Mouse (Mus musculus) testis, adult 2 months (tissue): Measurements from ENCODE around the gene Rab40c. TPM values are rescaled to one million over a fixed set of nuclear protein-coding genes. Genes with fewer than 3 reads are reported as not detected.

Experiments
- H3K27ac ChIP-seq: fragments of 200-500 bp; 2 replicates; pipeline ENCODE4 v1.5.1; 2012; ENCODE audit warnings: low read depth, low read length; ENCODE audit not compliant: control insufficient read depth, insufficient read depth
- H3K27me3 ChIP-seq: fragments of 200-500 bp; 2 replicates; pipeline ENCODE4 v1.6.1; 2012; ENCODE audit warnings: mild to moderate bottlenecking, low read length, moderate library complexity; ENCODE audit not compliant: control insufficient read depth, insufficient read depth
- H3K36me3 ChIP-seq: fragments of 200-500 bp; 2 replicates; pipeline ENCODE4 v1.6.1; 2012; ENCODE audit warnings: mild to moderate bottlenecking, low read length; ENCODE audit not compliant: control insufficient read depth, insufficient read depth
- H3K4me1 ChIP-seq: fragments of 200-500 bp; 2 replicates; pipeline ENCODE4 v1.6.1; 2012; ENCODE audit warnings: low read length; ENCODE audit not compliant: control insufficient read depth, insufficient read depth
- H3K4me3 ChIP-seq: fragments of 200-500 bp; 2 replicates; pipeline ENCODE4 v1.5.1; 2012; ENCODE audit warnings: low read depth, mild to moderate bottlenecking, low read length, moderate library complexity, mixed read lengths; ENCODE audit not compliant: control insufficient read depth
- CTCF ChIP-seq: fragments of 200-500 bp; IDR thresholded peaks from 2 replicates; pipeline ENCODE4 v1.5.1; 2012; ENCODE audit warnings: low read depth, mild to moderate bottlenecking, inconsistent platforms, low read length, moderate library complexity; ENCODE audit not compliant: control insufficient read depth, insufficient read depth, insufficient replicate concordance
- POLR2A ChIP-seq: fragments of 200-500 bp; IDR thresholded peaks from 2 replicates; pipeline ENCODE4 v1.6.1; 2012; ENCODE audit warnings: low read depth, mild to moderate bottlenecking, inconsistent platforms, low read length, moderate library complexity; ENCODE audit not compliant: control insufficient read depth
- polyA plus RNA-seq: library from polyadenylated mRNA; depleted of rRNA; stranded (reverse); fragments of >200 nt; gene quantifications from 2 replicates; pipeline ENCODE4 v1.2.3, GENCODE M21; 2012

Rab40c gene
- polyA plus RNA-seq, 1 experiment = 31.9 TPM

- H3K27me3 ChIP-seq = no peaks in the 10 kb centered on the region
- H3K4me1 ChIP-seq = peaks cover 13% of the 10 kb centered on the region
- TF ChIP-seq CTCF (no peak), POLR2A (no peak)
- H3K27ac ChIP-seq = no peak overlapping the region
- no peak overlapping the region for H3K4me3 ChIP-seq
- no peaks in the 10 kb centered on the region for H3K36me3 ChIP-seq
Measured at GRCm38 (mm10) chr17:25863681-25864080, 55.8 kb downstream of the Rab40c start.

GRCm38 (mm10) chr17:25861704-25862612, 57.6 kb downstream of the Rab40c start:
- Histone ChIP-seq H3K4me1 (peaks cover 9% of the 10 kb centered on the region), H3K4me3 (peak overlapping the region; percentile 97), H3K27me3 (no peaks in the 10 kb centered on the region), H3K27ac (peak overlapping the region; percentile 94), H3K36me3 (no peaks in the 10 kb centered on the region)
- TF ChIP-seq POLR2A (no peak), CTCF (no peak)

DNA sequence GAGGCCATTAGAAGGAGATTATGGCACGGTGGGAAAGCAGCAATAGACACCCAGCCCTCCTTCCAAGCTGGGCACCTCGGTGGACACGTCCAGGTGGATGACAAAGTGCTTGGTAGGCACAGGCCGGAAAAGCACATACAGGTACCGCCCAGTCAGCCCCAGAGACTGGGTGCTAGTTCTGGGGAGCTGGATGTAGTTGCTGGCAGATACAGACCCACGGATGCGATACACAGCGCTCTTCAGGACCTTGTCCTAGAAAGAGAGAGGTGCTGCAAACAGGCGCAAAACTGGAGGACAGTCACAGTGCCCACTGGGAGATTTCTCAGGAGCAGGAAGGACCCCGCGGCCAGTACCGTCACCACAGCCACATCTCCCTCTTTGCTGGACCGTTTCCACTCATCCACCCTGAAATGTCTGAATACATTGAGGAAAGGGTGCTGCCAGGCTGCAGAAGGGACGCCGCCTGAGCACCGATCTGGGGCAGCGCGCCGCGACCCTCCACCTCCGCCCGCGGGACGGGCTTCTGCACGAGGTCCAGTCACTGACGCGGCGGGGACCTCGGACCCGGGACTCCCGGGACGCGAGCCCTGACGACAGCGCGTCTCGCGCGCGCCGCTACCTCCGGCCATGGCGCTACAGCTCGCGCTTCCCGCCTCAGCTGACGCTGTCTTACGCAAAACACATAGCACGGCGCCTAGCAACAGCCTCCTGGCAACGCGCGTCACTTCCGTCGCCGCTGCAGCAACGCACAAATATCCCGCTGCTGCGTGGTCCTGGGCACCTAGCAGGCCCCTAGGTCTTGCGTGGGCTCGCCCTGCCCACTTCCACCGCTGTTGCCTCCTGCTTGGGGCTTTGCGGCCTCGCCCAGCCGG, 58.5 kb downstream of the Rab40c start, which contains the start of gene Wdr90:
Wdr90 (minus strand) TSS at position 670 of the 872 bp plus-strand sequence.
- Histone ChIP-seq H3K4me3 (peak within 1 kb of the TSS; percentile 97), H3K27ac (peak within 1 kb of the TSS; percentile 94), H3K27me3 (no peaks in the 10 kb centered on the region), H3K4me1 (peaks cover 9% of the 10 kb centered on the region), H3K36me3 (no peaks in the 10 kb centered on the region)
- TF ChIP-seq POLR2A (peak; percentile 96), CTCF (no peak; the same call in 1 of the 2 replicates)

GRCm38 (mm10) chr17:25860229-25860628, 59.3 kb downstream of the Rab40c start:
- no peak for TF ChIP-seq POLR2A
- no peak for TF ChIP-seq CTCF
- no peaks in the 10 kb centered on the region for H3K36me3 ChIP-seq
- H3K4me3 ChIP-seq = peak overlapping the region; percentile 97
- H3K27me3 ChIP-seq = no peaks in the 10 kb centered on the region
- H3K4me1 ChIP-seq = peaks cover 9% of the 10 kb centered on the region
- no peak overlapping the region for H3K27ac ChIP-seq

- Histone ChIP-seq H3K4me3 (peak within 1 kb of the TSS; percentile 81), H3K27me3 (no peaks in the 10 kb centered on the region), H3K27ac (peak within 1 kb of the TSS; percentile 55), H3K36me3 (no peaks in the 10 kb centered on the region), H3K4me1 (peaks cover 5% of the 10 kb centered on the region)
- peak; percentile 16; the same call in 1 of the 2 replicates for TF ChIP-seq CTCF
- peak; percentile 63 for TF ChIP-seq POLR2A
Measured at GRCm38 (mm10) chr17:25844396-25844901, 75.1 kb downstream of the Rab40c start, which contains the start of gene Rhot2. Rhot2 (minus strand) TSS chr17:25844851.

GRCm38 (mm10) chr17:25843636-25844395, 75.7 kb downstream of the Rab40c start:
- Histone ChIP-seq H3K4me1 (peaks cover 5% of the 10 kb centered on the region), H3K4me3 (peak overlapping the region; percentile 81), H3K36me3 (no peaks in the 10 kb centered on the region), H3K27me3 (no peaks in the 10 kb centered on the region), H3K27ac (peak overlapping the region; percentile 55)
- TF ChIP-seq POLR2A = no peak
- no peak for TF ChIP-seq CTCF

DNA sequence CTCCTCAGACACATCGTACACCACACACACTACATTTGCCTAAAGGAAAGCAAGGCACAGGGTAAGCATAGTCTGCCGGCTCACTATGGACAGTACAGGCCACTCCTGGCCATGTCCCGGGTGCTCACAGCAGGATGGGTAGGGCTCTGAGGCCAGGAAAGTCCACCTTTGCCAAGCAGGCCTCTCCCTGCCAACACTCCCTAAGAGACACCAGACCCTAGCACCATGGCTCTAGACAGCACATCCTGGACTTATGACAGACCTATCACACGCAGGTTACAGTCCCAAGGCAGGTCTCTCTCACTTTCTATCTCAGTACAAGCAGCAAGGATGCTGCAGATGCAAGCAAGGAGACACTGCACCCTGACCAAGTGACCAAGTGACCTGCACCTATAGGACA, 76.4 kb downstream of the Rab40c start:
- H3K4me1 ChIP-seq = peaks cover 5% of the 10 kb centered on the region
- no peaks in the 10 kb centered on the region for H3K36me3 ChIP-seq
- no peaks in the 10 kb centered on the region for H3K27me3 ChIP-seq
- no peak overlapping the region for H3K4me3 ChIP-seq
- TF ChIP-seq POLR2A = no peak
- no peak for TF ChIP-seq CTCF
- no peak overlapping the region for H3K27ac ChIP-seq
